Mouse (Mus musculus) ES-Bruce4 (cell line): ENCODE measurements around the gene Med12. TPM values are rescaled to one million over a fixed set of nuclear protein-coding genes. Genes with fewer than 3 reads are reported as not detected.

Experiments used
- H3K27ac ChIP-seq: 2 replicates; pipeline ENCODE4 v1.5.1; 2012; ENCODE audit warnings: low read length, inconsistent platforms; ENCODE audit not compliant: insufficient read depth
- H3K27me3 ChIP-seq: 2 replicates; pipeline ENCODE4 v1.6.1; 2012; ENCODE audit warnings: mild to moderate bottlenecking, low read length, inconsistent platforms; ENCODE audit not compliant: control insufficient read depth, poor library complexity, insufficient read depth, severe bottlenecking
- H3K36me3 ChIP-seq: 2 replicates; pipeline ENCODE4 v1.6.1; 2012; ENCODE audit warnings: inconsistent platforms, mild to moderate bottlenecking, low read length, moderate library complexity; ENCODE audit not compliant: control insufficient read depth, poor library complexity, insufficient read depth, severe bottlenecking
- H3K4me1 ChIP-seq: one replicate; pipeline ENCODE4 v1.8.1; 2011; ENCODE audit warnings: low read length; ENCODE audit not compliant: control insufficient read depth, insufficient read depth
- H3K4me3 ChIP-seq: 2 replicates; pipeline ENCODE4 v1.5.1; 2011; ENCODE audit warnings: low read depth, mild to moderate bottlenecking, low read length
- H3K9ac ChIP-seq: 2 replicates; pipeline ENCODE4 v1.6.1; 2012; ENCODE audit warnings: low read depth, mild to moderate bottlenecking, inconsistent platforms; ENCODE audit not compliant: poor library complexity, severe bottlenecking
- H3K9me3 ChIP-seq: replicated peaks from 2 replicates; pipeline ENCODE4 v1.6.1; 2012; ENCODE audit warnings: mild to moderate bottlenecking, low read length, inconsistent platforms; ENCODE audit not compliant: control insufficient read depth, poor library complexity, insufficient read depth, severe bottlenecking
- CTCF ChIP-seq: IDR thresholded peaks from one replicate; pipeline ENCODE4 v1.8.1; 2011; ENCODE audit warnings: low read depth, low read length
- EP300 ChIP-seq: IDR thresholded peaks from 2 replicates; pipeline ENCODE4 v1.6.1; 2011; ENCODE audit warnings: low read depth, low read length; ENCODE audit not compliant: insufficient read depth
- POLR2A ChIP-seq: IDR thresholded peaks from one replicate; pipeline ENCODE4 v1.8.1; 2011; ENCODE audit warnings: low read length; ENCODE audit not compliant: insufficient read depth
- polyA plus RNA-seq: library from polyadenylated mRNA; stranded (reverse); fragments of >200 nt; gene quantifications from 2 replicates; pipeline ENCODE4 v1.2.4, GENCODE M21; 2011; ENCODE audit warnings: low read depth; ENCODE audit not compliant: missing spikeins, insufficient read depth, insufficient read length

Med12 gene
- polyA plus RNA-seq, 1 experiment: 41.7 TPM

DNA sequence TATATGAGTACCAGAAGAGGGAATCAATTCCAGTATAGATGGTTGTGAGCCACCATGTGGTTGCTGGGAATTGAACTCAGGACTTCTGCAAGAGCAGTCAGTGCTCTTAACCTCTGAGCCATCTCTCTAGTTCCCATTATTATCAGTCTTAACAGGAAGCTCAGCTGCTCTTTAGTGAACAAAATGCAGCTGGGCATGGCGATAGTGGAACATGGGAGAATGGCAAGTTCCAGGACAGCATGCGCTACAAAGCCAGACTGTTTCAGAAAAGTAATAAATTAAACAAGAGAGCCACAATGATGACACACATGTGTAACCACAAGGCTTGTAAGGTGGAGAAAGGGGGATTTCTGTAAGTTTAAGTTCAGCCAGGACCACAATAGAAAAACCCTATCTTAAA, 71.6 kb downstream of the Med12 start:
- Histone ChIP-seq H3K4me1 (no peaks in the 10 kb centered on the region), H3K9ac (no peak overlapping the region), H3K9me3 (no peaks in the 10 kb centered on the region), H3K36me3 (no peaks in the 10 kb centered on the region), H3K27me3 (no peaks in the 10 kb centered on the region), H3K4me3 (no peak overlapping the region), H3K27ac (no peak overlapping the region)
- TF ChIP-seq EP300: no peak
- TF ChIP-seq POLR2A: no peak
- no peak for TF ChIP-seq CTCF

DNA sequence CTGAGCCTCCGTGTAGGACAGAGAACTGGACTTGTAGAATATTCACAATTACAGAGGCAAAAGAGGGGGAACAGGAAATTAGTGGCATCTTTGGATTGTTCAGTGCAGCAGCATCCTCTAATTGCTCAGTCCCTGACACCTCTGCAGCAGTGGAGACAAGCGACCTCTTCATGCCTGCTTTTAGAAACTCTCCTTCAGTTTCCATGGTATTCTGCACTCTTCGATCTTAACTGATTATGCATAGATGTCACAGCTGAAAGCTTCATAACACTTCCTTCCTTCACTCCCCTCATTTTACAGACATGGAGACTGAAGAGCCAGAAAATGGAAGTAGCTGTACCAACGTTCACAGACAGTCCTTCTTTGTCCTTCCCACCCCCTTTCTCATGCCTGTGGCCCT, 72.6 kb downstream of the Med12 start:
- no peaks in the 10 kb centered on the region for H3K4me1 ChIP-seq
- H3K9ac ChIP-seq: no peak overlapping the region
- no peak overlapping the region for H3K27ac ChIP-seq
- H3K36me3 ChIP-seq: no peaks in the 10 kb centered on the region
- H3K9me3 ChIP-seq: no peaks in the 10 kb centered on the region
- no peak overlapping the region for H3K4me3 ChIP-seq
- no peaks in the 10 kb centered on the region for H3K27me3 ChIP-seq
- TF ChIP-seq EP300 (no peak), POLR2A (no peak), CTCF (no peak)

Other genes starting within 250 kb of the Med12 start
- 1.8 and 1.9 TPM in 2 replicates for gene Tex11, start 214.4 kb upstream of the Med12 start, polyA plus RNA-seq
- gene Slc7a3, start 188.0 kb upstream of the Med12 start, polyA plus RNA-seq: 44.5 and 63.0 TPM in 2 replicates
- 49.9 and 56.6 TPM in 2 replicates for gene Snx12, start 51.5 kb upstream of the Med12 start, polyA plus RNA-seq
- 45.6 and 50.1 TPM in 2 replicates for gene Foxo4, start 19.5 kb upstream of the Med12 start, polyA plus RNA-seq
- gene Gm614, start 10.0 kb upstream of the Med12 start, polyA plus RNA-seq: not detected in 2 replicates
- 0.40 and 0.84 TPM in 2 replicates for gene Il2rg, start 5.8 kb upstream of the Med12 start, polyA plus RNA-seq
- not detected in 2 replicates for gene Gm20489, start 5.0 kb upstream of the Med12 start, polyA plus RNA-seq
- 0.58 and 0.70 TPM in 2 replicates for gene Nlgn3, start 25.1 kb downstream of the Med12 start, polyA plus RNA-seq
- gene Gjb1, start 102.3 kb downstream of the Med12 start, polyA plus RNA-seq: 2.0 and 2.1 TPM in 2 replicates
- 39.1 and 40.3 TPM in 2 replicates for gene Zmym3, start 146.8 kb downstream of the Med12 start, polyA plus RNA-seq
- 464 and 501 TPM in 2 replicates for gene Nono, start 155.3 kb downstream of the Med12 start, polyA plus RNA-seq
- 2.2 and 2.3 TPM in 2 replicates for gene Itgb1bp2, start 175.1 kb downstream of the Med12 start, polyA plus RNA-seq